Mouse (Mus musculus): Measurements from ENCODE around the gene Calm2.

Gene Calm2

GRCm38 (mm10) chr17:87446767-87447611 is at the start of gene Calm2:
Gene Calm2 (minus strand): TSS chr17:87446935.
- peak; percentile 98 for DNase-seq

- no peak for DNase-seq
These were observed 48.8 kb upstream of the Calm2 start for GRCm38 (mm10) chr17:87495504-87495903.

- no peak for DNase-seq
These were observed 47.6 kb upstream of the Calm2 start for GRCm38 (mm10) chr17:87494310-87494709.

- DNase-seq = no peak
These were observed 45.6 kb upstream of the Calm2 start for GRCm38 (mm10) chr17:87492286-87492685.

GRCm38 (mm10) chr17:87490295-87490694 is 43.6 kb upstream of the Calm2 start:
- peak; percentile 54 for DNase-seq

- no peak for DNase-seq
These were observed 39.0 kb upstream of the Calm2 start for GRCm38 (mm10) chr17:87485751-87486150.

- DNase-seq = peak; percentile 17
These were observed 36.1 kb upstream of the Calm2 start for GRCm38 (mm10) chr17:87482867-87483266.

GRCm38 (mm10) chr17:87478569-87478968 is 31.8 kb upstream of the Calm2 start:
- DNase-seq = peak; percentile 17

GRCm38 (mm10) chr17:87477611-87478010 is 30.9 kb upstream of the Calm2 start:
- DNase-seq = no peak

- no peak for DNase-seq
These were observed 28.6 kb upstream of the Calm2 start for GRCm38 (mm10) chr17:87475356-87475755.

- peak; percentile 17 for DNase-seq
These were observed 27.7 kb upstream of the Calm2 start for GRCm38 (mm10) chr17:87474501-87474795.

GRCm38 (mm10) chr17:87473736-87474500 is 27.2 kb upstream of the Calm2 start:
- peak; percentile 27 for DNase-seq

- DNase-seq = no peak
These were observed 26.7 kb upstream of the Calm2 start for GRCm38 (mm10) chr17:87473441-87473735.

GRCm38 (mm10) chr17:87472879-87473278 is 26.1 kb upstream of the Calm2 start:
- DNase-seq = no peak

- no peak for DNase-seq
These were observed 24.9 kb upstream of the Calm2 start for GRCm38 (mm10) chr17:87471661-87472060.

- DNase-seq = no peak
These were observed 24.1 kb upstream of the Calm2 start for GRCm38 (mm10) chr17:87470797-87471196.

- no peak for DNase-seq
These were observed 23.5 kb upstream of the Calm2 start for GRCm38 (mm10) chr17:87470282-87470681.

- no peak for DNase-seq
These were observed 22.7 kb upstream of the Calm2 start for GRCm38 (mm10) chr17:87469428-87469827.

- DNase-seq = no peak
These were observed 21.9 kb upstream of the Calm2 start for GRCm38 (mm10) chr17:87468616-87469015.

GRCm38 (mm10) chr17:87461499-87461896 is 14.8 kb upstream of the Calm2 start:
- DNase-seq = no peak

GRCm38 (mm10) chr17:87460669-87461498 is 14.1 kb upstream of the Calm2 start:
- DNase-seq = peak; percentile 48

- DNase-seq = peak; percentile 47
These were observed 13.3 kb upstream of the Calm2 start for GRCm38 (mm10) chr17:87459750-87460668.

Data from kidney, postnatal 14 days (tissue).